Mouse (Mus musculus): Measurements from ENCODE around the gene Glg1.
"Not testable (repeated sequence)": the region's sequence is repeated elsewhere in the genome, so short reads cannot be mapped to it uniquely, and the experiment has no call there.

The Glg1 gene

GRCm38 (mm10) chr8:111250111-111250510 lies 8.9 kb downstream of the Glg1 start:
- DNase-seq (ENCODE audit: low spot score in 2 of 2): no peak

GRCm38 (mm10) chr8:111248136-111248535 lies 10.9 kb downstream of the Glg1 start:
- DNase-seq (ENCODE audit: low spot score in 2 of 2): no peak

GRCm38 (mm10) chr8:111246864-111247263 lies 12.2 kb downstream of the Glg1 start:
- DNase-seq (ENCODE audit: low spot score in 2 of 2): not testable (repeated sequence)

GRCm38 (mm10) chr8:111246287-111246830 lies 12.7 kb downstream of the Glg1 start:
- no peak for DNase-seq (ENCODE audit: low spot score in 2 of 2)

- no peak for DNase-seq (ENCODE audit: low spot score in 2 of 2)
Measured at GRCm38 (mm10) chr8:111237301-111237700, 21.7 kb downstream of the Glg1 start.

- no peak for DNase-seq (ENCODE audit: low spot score in 2 of 2)
Measured at GRCm38 (mm10) chr8:111233730-111234129, 25.3 kb downstream of the Glg1 start.

- DNase-seq (ENCODE audit: low spot score in 2 of 2): peak; percentile 44 to 49
Measured at GRCm38 (mm10) chr8:111224153-111224552, 34.9 kb downstream of the Glg1 start.

- DNase-seq (ENCODE audit: low spot score in 2 of 2): peak; percentile 74 to 76
Measured at GRCm38 (mm10) chr8:111218107-111218506, 40.9 kb downstream of the Glg1 start.

- DNase-seq (ENCODE audit: low spot score in 2 of 2): no peak
Measured at GRCm38 (mm10) chr8:111213406-111213805, 45.6 kb downstream of the Glg1 start.

GRCm38 (mm10) chr8:111211180-111211579 lies 47.8 kb downstream of the Glg1 start:
- no peak for DNase-seq (ENCODE audit: low spot score in 2 of 2)

- no peak for DNase-seq (ENCODE audit: low spot score in 2 of 2)
Measured at GRCm38 (mm10) chr8:111209874-111210273, 49.1 kb downstream of the Glg1 start.

- DNase-seq (ENCODE audit: low spot score in 2 of 2): no peak
Measured at GRCm38 (mm10) chr8:111206321-111206720, 52.7 kb downstream of the Glg1 start.

- no peak for DNase-seq (ENCODE audit: low spot score in 2 of 2)
Measured at GRCm38 (mm10) chr8:111205033-111205432, 54.0 kb downstream of the Glg1 start.

- no peak for DNase-seq (ENCODE audit: low spot score in 2 of 2)
Measured at GRCm38 (mm10) chr8:111203341-111203740, 55.7 kb downstream of the Glg1 start.

GRCm38 (mm10) chr8:111197966-111198365 lies 61.0 kb downstream of the Glg1 start:
- no peak for DNase-seq (ENCODE audit: low spot score in 2 of 2)

GRCm38 (mm10) chr8:111196181-111196580 lies 62.8 kb downstream of the Glg1 start:
- no peak for DNase-seq (ENCODE audit: low spot score in 2 of 2)

GRCm38 (mm10) chr8:111188594-111189211 lies 70.3 kb downstream of the Glg1 start:
- DNase-seq (ENCODE audit: low spot score in 2 of 2): no peak

GRCm38 (mm10) chr8:111187470-111187869 lies 71.5 kb downstream of the Glg1 start:
- no peak for DNase-seq (ENCODE audit: low spot score in 2 of 2)

GRCm38 (mm10) chr8:111185472-111185947 lies 73.5 kb downstream of the Glg1 start:
- DNase-seq (ENCODE audit: low spot score in 2 of 2): peak; percentile 29 to 56

GRCm38 (mm10) chr8:111171661-111172060 lies 87.4 kb downstream of the Glg1 start:
- DNase-seq (ENCODE audit: low spot score in 2 of 2): no peak

GRCm38 (mm10) chr8:111157617-111158016 lies 101.4 kb downstream of the Glg1 start:
- peak; percentile 54 to 64 for DNase-seq (ENCODE audit: low spot score in 2 of 2)

GRCm38 (mm10) chr8:111155721-111156436 lies 103.1 kb downstream of the Glg1 start:
- DNase-seq (ENCODE audit: low spot score in 2 of 2): no peak

- peak; percentile 87 to 88 for DNase-seq (ENCODE audit: low spot score in 2 of 2)
Measured at GRCm38 (mm10) chr8:111145460-111146012, 113.5 kb downstream of the Glg1 start.

Data from right cerebral cortex, adult 2 months (tissue).